20 mouse cellular contexts compared by ENCODE assay signal in genomic region chr6:94200910-94201309, GRCm38 (mm10).
A peak's percentile ranks its signal among the peaks of the same experiment; 100 is the strongest.
DNase-seq lines count a peak whose midpoint lies in the region; ATAC-seq and TF ChIP-seq lines count a peak whose summit lies in the region.
"Had no signal": no experiment of that assay in that cellular context is flagged by ENCODE, and none has a peak within 500 bp of the region (broad histone marks: within the 10 kb centered on the region; RNA-seq: fewer than 3 reads in every experiment).

No protein-coding gene starts in this region.

- no peak overlapping the region for H3K4me3 ChIP-seq in heart, embryonic 10.5 days
- H3K4me3 ChIP-seq in lung, embryonic 14.5 days (ENCODE audit: low read depth, low read length): no peak overlapping the region
- H3K4me3 ChIP-seq in lung, embryonic 16.5 days (ENCODE audit: low read length): no peak overlapping the region
- H3K4me3 ChIP-seq in forebrain, embryonic 13.5 days: no peak overlapping the region
- H3K4me3 ChIP-seq: embryonic facial prominence, embryonic 10.5 days; forebrain, embryonic 10.5 days; forebrain, embryonic 15.5 days; hindbrain, embryonic 15.5 days had no signal

- intact Hi-C loops in heart, postnatal 14 days (cut with DNase I): no loop called here

- 26% methylated on average over 3 of the region's 3 CpGs for WGBS in heart, embryonic 10.5 days
- 30% methylated on average over 3 of the region's 3 CpGs for WGBS in lung, embryonic 14.5 days
- WGBS in lung, embryonic 16.5 days: 20% methylated on average over 3 of the region's 3 CpGs
- WGBS in forebrain, embryonic 13.5 days: 39% methylated on average over 3 of the region's 3 CpGs

- H3K9me3 ChIP-seq in heart, embryonic 10.5 days: no peaks in the 10 kb centered on the region
- H3K9me3 ChIP-seq in lung, embryonic 14.5 days (ENCODE audit: low read depth, low read length): no peaks in the 10 kb centered on the region
- H3K9me3 ChIP-seq in lung, embryonic 16.5 days (ENCODE audit: control insufficient read depth, low read length): no peaks in the 10 kb centered on the region
- H3K9me3 ChIP-seq in forebrain, embryonic 13.5 days (replicated peaks): no peaks in the 10 kb centered on the region
- H3K9me3 ChIP-seq: embryonic facial prominence, embryonic 10.5 days; forebrain, embryonic 10.5 days; forebrain, embryonic 15.5 days; hindbrain, embryonic 15.5 days had no signal

- no peaks in the 10 kb centered on the region for H3K27me3 ChIP-seq in heart, embryonic 10.5 days (ENCODE audit: insufficient read depth, poor library complexity, severe bottlenecking)
- H3K27me3 ChIP-seq in lung, embryonic 14.5 days (ENCODE audit: insufficient read depth, low read length): no peaks in the 10 kb centered on the region
- H3K27me3 ChIP-seq in lung, embryonic 16.5 days (ENCODE audit: control insufficient read depth, insufficient read depth, low read depth, low read length): no peaks in the 10 kb centered on the region
- H3K27me3 ChIP-seq in forebrain, embryonic 13.5 days: no peaks in the 10 kb centered on the region
- H3K27me3 ChIP-seq: forebrain, embryonic 15.5 days; hindbrain, embryonic 15.5 days had no signal

- peaks cover 64% of the 10 kb centered on the region for H3K4me1 ChIP-seq in heart, embryonic 10.5 days
- peaks cover 7% of the 10 kb centered on the region for H3K4me1 ChIP-seq in lung, embryonic 14.5 days (ENCODE audit: insufficient read depth)
- H3K4me1 ChIP-seq in lung, embryonic 16.5 days (replicated peaks; ENCODE audit: control insufficient read depth, insufficient read depth, low read length): peaks cover 43% of the 10 kb centered on the region
- H3K4me1 ChIP-seq in forebrain, embryonic 13.5 days: peaks cover 4% of the 10 kb centered on the region

- TF ChIP-seq CTCF in lung, embryonic 14.5 days (IDR thresholded peaks at IDR 0.05; ENCODE audit: low read depth): no peak

- ATAC-seq in lung, embryonic 14.5 days (ENCODE audit: insufficient read depth): no peak
- no peak for ATAC-seq in lung, embryonic 16.5 days (ENCODE audit: low read depth)
- ATAC-seq in forebrain, embryonic 13.5 days: no peak
- ATAC-seq: forebrain, embryonic 15.5 days; intestine, embryonic 16.5 days had no signal

- H3K36me3 ChIP-seq in heart, embryonic 10.5 days: no peaks in the 10 kb centered on the region
- no peaks in the 10 kb centered on the region for H3K36me3 ChIP-seq in lung, embryonic 14.5 days (ENCODE audit: insufficient read depth)
- H3K36me3 ChIP-seq in lung, embryonic 16.5 days (ENCODE audit: control insufficient read depth, insufficient read depth, low read length): no peaks in the 10 kb centered on the region
- H3K36me3 ChIP-seq in forebrain, embryonic 13.5 days (ENCODE audit: poor library complexity, severe bottlenecking): no peaks in the 10 kb centered on the region
- H3K36me3 ChIP-seq: embryonic facial prominence, embryonic 10.5 days; forebrain, embryonic 10.5 days; forebrain, embryonic 15.5 days; hindbrain, embryonic 15.5 days had no signal

- no peak for DNase-seq in heart, embryonic 10.5 days (ENCODE audit: low spot score)
- no peak for DNase-seq in heart, postnatal 14 days
- DNase-seq in lung, embryonic 14.5 days: peak; percentile 39
- DNase-seq in lung, postnatal 14 days: no peak
- DNase-seq in lung, postnatal 36 days: peak; percentile 45
- no peak for DNase-seq in cerebellum, postnatal 36 days
- DNase-seq: adrenal gland, adult 8-10 months; adrenal gland, postnatal 36 days; cerebellum, adult 9-10 months; cerebellum, postnatal 25 days; gastrocnemius, postnatal 36 days; heart, adult 18-20 months; heart, postnatal 10 days had no signal

- H3K9ac ChIP-seq in lung, embryonic 14.5 days: no peak overlapping the region
- no peak overlapping the region for H3K9ac ChIP-seq in lung, embryonic 16.5 days (ENCODE audit: low read length)
- H3K9ac ChIP-seq in forebrain, embryonic 13.5 days: no peak overlapping the region
- H3K9ac ChIP-seq: forebrain, embryonic 15.5 days; hindbrain, embryonic 15.5 days had no signal

- H3K4me2 ChIP-seq in lung, embryonic 14.5 days: no peak overlapping the region
- H3K4me2 ChIP-seq in lung, embryonic 16.5 days (ENCODE audit: low read depth, low read length): no peak overlapping the region
- H3K4me2 ChIP-seq in forebrain, embryonic 13.5 days: no peak overlapping the region
- H3K4me2 ChIP-seq: forebrain, embryonic 15.5 days; hindbrain, embryonic 15.5 days had no signal

- H3K27ac ChIP-seq in heart, embryonic 10.5 days: peak overlapping the region; percentile 69; the same call in 1 of the 2 replicates
- no peak overlapping the region for H3K27ac ChIP-seq in lung, embryonic 14.5 days (ENCODE audit: low read depth)
- H3K27ac ChIP-seq in lung, embryonic 16.5 days (ENCODE audit: low read length): peak overlapping the region; percentile 55
- no peak overlapping the region for H3K27ac ChIP-seq in forebrain, embryonic 13.5 days
- H3K27ac ChIP-seq: embryonic facial prominence, embryonic 10.5 days; forebrain, embryonic 15.5 days; hindbrain, embryonic 15.5 days had no signal

Comparison
In these comparisons a context has a peak if more than half of its experiments do, and no peak if none do; other contexts are left out.
1. DNase-seq: peak in lung, embryonic 14.5 days (single experiment) and lung, postnatal 36 days (single experiment); none in heart, embryonic 10.5 days (single experiment), heart, postnatal 14 days (0 of 2), lung, postnatal 14 days (single experiment) and cerebellum, postnatal 36 days (0 of 2).
2. H3K27ac ChIP-seq: peak in heart, embryonic 10.5 days (single experiment) and lung, embryonic 16.5 days (single experiment); none in lung, embryonic 14.5 days (single experiment) and forebrain, embryonic 13.5 days (single experiment).